Mouse (Mus musculus) limb, embryonic 13.5 days (tissue): ENCODE data around the gene Eed. TPM values are rescaled to one million over a fixed set of nuclear protein-coding genes. Genes with fewer than 3 reads are reported as not detected.

Experiments
- ATAC-seq: fragments of 200-750 bp; cut with Nextera tagmentation; 2 replicates; pipeline ENCODE4 v1.8.0; 2017; ENCODE audit warnings: low read depth, moderate number of reproducible peaks, moderate TSS enrichment; ENCODE audit not compliant: low FRiP score
- H3K27ac ChIP-seq: fragments of 300-500 bp; sonication (generic); 2 replicates; pipeline ENCODE4 v1.5.1; 2015; ENCODE audit warnings: inconsistent platforms, mild to moderate bottlenecking, moderate library complexity
- H3K27me3 ChIP-seq: fragments of 300-500 bp; sonication (generic); 2 replicates; pipeline ENCODE4 v1.6.1; 2015; ENCODE audit warnings: mild to moderate bottlenecking, inconsistent platforms
- H3K36me3 ChIP-seq: fragments of 300-500 bp; sonication (generic); 2 replicates; pipeline ENCODE4 v1.6.1; 2015; ENCODE audit warnings: inconsistent platforms, mild to moderate bottlenecking, moderate library complexity
- H3K4me1 ChIP-seq: fragments of 300-500 bp; sonication (generic); 2 replicates; pipeline ENCODE4 v1.6.1; 2015; ENCODE audit warnings: inconsistent platforms
- H3K4me2 ChIP-seq: fragments of 300-500 bp; sonication (generic); replicated peaks from 2 replicates; pipeline ENCODE4 v1.6.1; 2015; ENCODE audit warnings: inconsistent platforms, mild to moderate bottlenecking, moderate library complexity
- H3K4me3 ChIP-seq: fragments of 300-500 bp; sonication (generic); 2 replicates; pipeline ENCODE4 v1.5.1; 2015; ENCODE audit warnings: moderate library complexity, mild to moderate bottlenecking, inconsistent platforms
- H3K9ac ChIP-seq: fragments of 300-500 bp; sonication (generic); 2 replicates; pipeline ENCODE4 v1.6.1; 2015; ENCODE audit warnings: mild to moderate bottlenecking, inconsistent platforms
- H3K9me3 ChIP-seq: fragments of 300-500 bp; sonication (generic); 2 replicates; pipeline ENCODE4 v1.6.1; 2016; ENCODE audit warnings: inconsistent platforms
- WGBS: fragments of 180-500 bp; shearing (Covaris S2); methylation state at CpG from one replicate; pipeline ENCODE4 v1.1.7; 2015; 5-methylcytosine and 5-hydroxymethylcytosine counted together
- polyA plus RNA-seq: library from polyadenylated mRNA; unstranded; fragments of >200 nt; fragmentation: Nextera tagmentation; extraction: Ambion mirVana; gene quantifications from 2 replicates; pipeline ENCODE4 v1.2.1, GENCODE M21; 2015

Gene Eed
- polyA plus RNA-seq, result 77.8 TPM in 2 replicates

GRCm38 (mm10) chr7:89980485-89981422 is at the start of gene Eed:
TSS of gene Eed (minus strand) at chr7:89980983.
- peak; percentile 90 for ATAC-seq
- Histone ChIP-seq H3K4me2 (peak within 1 kb of the TSS; percentile 70), H3K27me3 (no peaks in the 10 kb centered on the region), H3K9me3 (no peaks in the 10 kb centered on the region), H3K9ac (peak within 1 kb of the TSS; percentile 87), H3K36me3 (peaks cover 9% of the 10 kb centered on the region), H3K4me3 (peak within 1 kb of the TSS; percentile 74), H3K4me1 (peaks cover 15% of the 10 kb centered on the region), H3K27ac (peak within 1 kb of the TSS; percentile 99)
- WGBS, result under 1% methylated on average over 86 of the region's 87 CpGs

GRCm38 (mm10) chr7:90029548-90030485 is 49.0 kb upstream of the Eed start:
- H3K36me3 ChIP-seq, result no peaks in the 10 kb centered on the region
- H3K27me3 ChIP-seq, result no peaks in the 10 kb centered on the region
- peak; percentile 60 for ATAC-seq
- H3K4me1 ChIP-seq, result peaks cover 39% of the 10 kb centered on the region
- 24% methylated on average over 20 of the region's 20 CpGs for WGBS
- H3K27ac ChIP-seq, result peak overlapping the region; percentile 89
- H3K9ac ChIP-seq, result peak overlapping the region; percentile 35; the same call in 1 of the 2 replicates
- peaks cover 4% of the 10 kb centered on the region; the same call in 1 of the 2 replicates for H3K9me3 ChIP-seq
- peak overlapping the region; percentile 49 for H3K4me2 ChIP-seq
- peak overlapping the region; percentile 10; the same call in 1 of the 2 replicates for H3K4me3 ChIP-seq

DNA sequence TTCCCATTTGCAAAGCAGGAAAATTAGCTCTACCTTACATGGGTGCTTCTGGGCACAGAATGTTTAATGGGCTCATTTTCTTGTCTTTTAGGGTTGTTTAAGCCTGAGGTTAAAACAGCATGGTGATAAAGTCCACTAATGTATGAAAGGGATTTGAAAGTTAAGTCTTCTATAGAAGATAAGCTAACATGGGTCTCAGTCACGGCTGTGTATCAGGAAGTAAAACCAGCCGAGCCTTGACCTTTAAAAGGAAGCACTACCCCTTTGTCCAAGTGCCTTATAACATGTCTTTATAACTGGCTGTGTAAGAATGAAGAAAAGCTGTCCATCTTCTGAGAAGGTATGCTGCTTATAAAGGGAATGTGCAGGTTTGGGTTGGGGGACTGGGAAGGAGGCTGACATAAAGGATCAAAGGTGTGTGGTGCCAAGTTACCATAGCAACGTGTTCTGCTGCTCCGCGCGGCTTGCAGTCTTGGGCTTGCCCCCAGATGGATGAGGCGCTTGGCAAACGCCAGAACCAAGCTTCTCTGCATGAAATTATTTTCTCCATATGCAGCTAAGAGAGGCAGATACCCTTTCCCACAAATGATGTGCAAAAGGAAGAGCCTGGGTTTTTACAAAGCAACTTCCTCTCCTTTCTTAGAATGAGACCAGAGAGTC is 48.2 kb upstream of the Eed start:
- Histone ChIP-seq H3K4me1 (peaks cover 36% of the 10 kb centered on the region), H3K27ac (peak overlapping the region; percentile 89), H3K4me2 (peak overlapping the region; percentile 49), H3K4me3 (peak overlapping the region; percentile 10; the same call in 1 of the 2 replicates), H3K36me3 (no peaks in the 10 kb centered on the region), H3K9me3 (peaks cover 4% of the 10 kb centered on the region; the same call in 1 of the 2 replicates), H3K27me3 (no peaks in the 10 kb centered on the region), H3K9ac (peak overlapping the region; percentile 35; the same call in 1 of the 2 replicates)
- 6% methylated on average over 8 of the region's 8 CpGs for WGBS
- peak; percentile 81 for ATAC-seq

GRCm38 (mm10) chr7:90024975-90025374 is 44.2 kb upstream of the Eed start:
- Histone ChIP-seq H3K9ac (no peak overlapping the region), H3K9me3 (no peaks in the 10 kb centered on the region), H3K4me2 (no peak overlapping the region), H3K4me1 (peaks cover 19% of the 10 kb centered on the region), H3K4me3 (no peak overlapping the region), H3K27ac (no peak overlapping the region), H3K36me3 (no peaks in the 10 kb centered on the region), H3K27me3 (no peaks in the 10 kb centered on the region)
- no peak for ATAC-seq
- 69% methylated on average over 6 of the region's 6 CpGs for WGBS

GRCm38 (mm10) chr7:90022974-90023707 is 42.4 kb upstream of the Eed start:
- H3K9me3 ChIP-seq, result no peaks in the 10 kb centered on the region
- no peaks in the 10 kb centered on the region for H3K36me3 ChIP-seq
- no peak overlapping the region for H3K9ac ChIP-seq
- no peak for ATAC-seq
- H3K27me3 ChIP-seq, result no peaks in the 10 kb centered on the region
- H3K4me2 ChIP-seq, result no peak overlapping the region
- peak overlapping the region; percentile 40; the same call in 1 of the 2 replicates for H3K27ac ChIP-seq
- H3K4me3 ChIP-seq, result no peak overlapping the region
- WGBS, result 50% methylated on average over 8 of the region's 9 CpGs
- H3K4me1 ChIP-seq, result 0 out of 2 replicates have a peak, but pooled peaks cover 5% of the 10 kb centered on the region

- H3K4me3 ChIP-seq, result no peak overlapping the region
- no peaks in the 10 kb centered on the region for H3K9me3 ChIP-seq
- no peak overlapping the region for H3K9ac ChIP-seq
- WGBS, result 90% methylated on average over 6 of the region's 6 CpGs
- no peak overlapping the region for H3K27ac ChIP-seq
- ATAC-seq, result no peak
- H3K4me2 ChIP-seq, result no peak overlapping the region
- H3K4me1 ChIP-seq, result peaks cover 8% of the 10 kb centered on the region
- no peaks in the 10 kb centered on the region for H3K36me3 ChIP-seq
- H3K27me3 ChIP-seq, result no peaks in the 10 kb centered on the region
Observed at GRCm38 (mm10) chr7:90020331-90020730, 39.5 kb upstream of the Eed start.

DNA sequence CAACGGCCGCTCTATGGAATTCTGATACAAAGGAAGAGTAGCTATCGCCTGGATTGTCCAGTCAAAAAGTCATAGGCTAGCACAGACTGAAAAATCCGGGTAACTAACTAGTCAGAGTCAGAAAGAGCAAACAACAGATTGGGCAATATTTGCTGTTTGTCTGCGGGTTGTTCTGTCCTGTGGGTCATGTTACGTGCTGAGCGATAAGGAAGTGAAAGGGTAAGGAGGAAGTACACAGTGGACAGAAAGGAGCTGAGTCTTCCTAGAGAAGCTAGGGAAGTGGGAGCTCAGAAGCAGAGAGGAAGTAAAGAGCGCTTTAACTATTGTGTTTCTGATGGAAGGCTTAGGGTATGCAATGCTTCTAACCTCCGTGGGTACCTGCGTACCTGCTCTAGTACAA is 38.8 kb upstream of the Eed start:
- no peak overlapping the region for H3K4me3 ChIP-seq
- no peak overlapping the region for H3K9ac ChIP-seq
- no peak overlapping the region for H3K4me2 ChIP-seq
- ATAC-seq, result no peak
- H3K9me3 ChIP-seq, result no peaks in the 10 kb centered on the region
- peaks cover 8% of the 10 kb centered on the region for H3K4me1 ChIP-seq
- no peak overlapping the region for H3K27ac ChIP-seq
- no peaks in the 10 kb centered on the region for H3K36me3 ChIP-seq
- no peaks in the 10 kb centered on the region for H3K27me3 ChIP-seq
- WGBS, result 88% methylated on average over 10 of the region's 10 CpGs

- WGBS, result 27% methylated on average over 5 of the region's 5 CpGs
- no peak overlapping the region for H3K27ac ChIP-seq
Observed at GRCm38 (mm10) chr7:90016930-90017588, 36.3 kb upstream of the Eed start.

DNA sequence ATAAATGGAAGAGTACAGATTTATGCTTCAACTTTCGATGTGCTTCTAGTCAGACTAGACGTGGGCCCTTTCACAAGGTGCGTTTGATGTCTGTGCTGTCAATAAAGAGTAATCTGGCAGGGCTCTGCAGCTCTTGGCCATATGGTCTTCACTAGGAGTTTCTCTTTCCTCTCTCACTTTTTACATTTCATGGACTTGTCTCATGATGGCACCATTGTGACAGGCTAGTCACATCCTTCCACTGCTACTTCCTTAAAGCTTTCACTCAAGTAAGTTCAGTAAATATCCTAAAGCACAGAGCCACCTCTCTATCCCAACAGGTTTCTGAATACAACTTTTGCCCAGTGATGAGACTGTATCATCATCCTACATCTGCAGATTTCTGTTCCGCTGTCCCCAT is 35.7 kb upstream of the Eed start:
- no peak for ATAC-seq
- no peak overlapping the region for H3K27ac ChIP-seq
- H3K36me3 ChIP-seq, result no peaks in the 10 kb centered on the region

More at GRCm38 (mm10) chr7:90016930-90017588, 36.3 kb upstream of the Eed start:
- Histone ChIP-seq H3K36me3 (no peaks in the 10 kb centered on the region), H3K4me2 (no peak overlapping the region), H3K9ac (no peak overlapping the region), H3K4me1 (peaks cover 8% of the 10 kb centered on the region), H3K4me3 (no peak overlapping the region), H3K9me3 (no peaks in the 10 kb centered on the region), H3K27me3 (no peaks in the 10 kb centered on the region)
- ATAC-seq, result 0 out of 2 replicates have a peak, but pooled peaks have one; percentile 51

DNA sequence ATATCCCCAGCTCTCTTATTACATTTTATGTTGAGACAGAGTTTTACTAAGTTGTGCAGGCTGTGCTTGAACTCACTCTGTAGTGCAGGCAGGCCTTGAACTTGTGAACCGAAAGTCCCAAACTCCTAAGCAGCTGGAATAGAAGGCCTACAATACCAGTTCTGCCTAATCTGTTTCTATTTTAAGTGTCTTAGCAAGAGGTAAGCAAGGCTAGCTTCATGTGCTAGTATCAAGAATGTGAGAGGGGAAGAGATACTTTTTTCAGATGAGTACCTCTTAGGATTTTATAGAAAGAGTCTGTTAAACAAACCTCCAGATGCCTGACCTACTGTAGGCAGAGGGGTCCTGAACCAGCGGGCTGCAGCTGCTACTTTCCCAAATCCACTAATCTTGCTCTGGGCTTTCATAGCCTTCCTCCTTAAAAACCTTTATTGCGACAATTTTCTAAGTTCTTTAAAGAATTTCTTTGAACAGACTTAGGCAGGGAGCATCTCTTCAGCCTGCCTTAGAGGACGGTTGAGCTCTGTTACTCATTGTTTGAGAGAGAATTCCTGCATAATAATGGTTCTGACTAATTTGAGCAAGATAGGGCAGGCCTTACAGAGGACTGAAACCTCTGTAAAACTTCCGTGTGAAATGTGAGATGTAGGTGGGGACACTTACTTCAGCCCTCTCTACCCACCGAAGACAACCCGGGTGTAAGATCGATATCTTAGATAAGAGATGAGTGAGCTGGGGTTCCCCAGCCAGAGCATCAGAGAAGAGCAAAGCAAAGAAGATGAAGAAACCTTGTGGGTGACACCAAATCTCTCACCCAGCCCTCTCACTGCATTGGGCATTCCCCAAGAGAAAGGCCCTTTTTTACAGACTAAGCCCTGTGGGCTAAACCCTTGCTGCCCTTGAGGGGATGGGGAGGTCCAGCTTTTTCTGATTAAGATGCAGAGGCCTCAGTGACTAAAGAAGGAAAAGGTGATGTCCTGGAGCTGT is 26.2 kb upstream of the Eed start:
- H3K9me3 ChIP-seq, result no peaks in the 10 kb centered on the region
- no peak overlapping the region for H3K9ac ChIP-seq
- no peaks in the 10 kb centered on the region for H3K27me3 ChIP-seq
- H3K4me1 ChIP-seq, result no peaks in the 10 kb centered on the region
- no peak overlapping the region for H3K4me2 ChIP-seq
- H3K4me3 ChIP-seq, result no peak overlapping the region
- no peak overlapping the region for H3K27ac ChIP-seq
- no peak for ATAC-seq
- 50% methylated on average over 8 of the region's 8 CpGs for WGBS
- no peaks in the 10 kb centered on the region for H3K36me3 ChIP-seq

More for the DNA sequence above, 35.7 kb upstream of the Eed start:
- Histone ChIP-seq H3K4me2 (no peak overlapping the region), H3K4me1 (peaks cover 8% of the 10 kb centered on the region), H3K27me3 (no peaks in the 10 kb centered on the region), H3K9ac (no peak overlapping the region), H3K4me3 (no peak overlapping the region), H3K9me3 (no peaks in the 10 kb centered on the region)
- WGBS, result 63% methylated on average over 4 of the region's 4 CpGs
